Mouse (Mus musculus): Measurements from ENCODE around the gene Mc3r. TPM values are rescaled to one million over a fixed set of nuclear protein-coding genes. Genes with fewer than 3 reads are reported as not detected.

Gene Mc3r
- polyA plus RNA-seq, 1 experiment from 2014 or later, result 0.13 TPM

DNA sequence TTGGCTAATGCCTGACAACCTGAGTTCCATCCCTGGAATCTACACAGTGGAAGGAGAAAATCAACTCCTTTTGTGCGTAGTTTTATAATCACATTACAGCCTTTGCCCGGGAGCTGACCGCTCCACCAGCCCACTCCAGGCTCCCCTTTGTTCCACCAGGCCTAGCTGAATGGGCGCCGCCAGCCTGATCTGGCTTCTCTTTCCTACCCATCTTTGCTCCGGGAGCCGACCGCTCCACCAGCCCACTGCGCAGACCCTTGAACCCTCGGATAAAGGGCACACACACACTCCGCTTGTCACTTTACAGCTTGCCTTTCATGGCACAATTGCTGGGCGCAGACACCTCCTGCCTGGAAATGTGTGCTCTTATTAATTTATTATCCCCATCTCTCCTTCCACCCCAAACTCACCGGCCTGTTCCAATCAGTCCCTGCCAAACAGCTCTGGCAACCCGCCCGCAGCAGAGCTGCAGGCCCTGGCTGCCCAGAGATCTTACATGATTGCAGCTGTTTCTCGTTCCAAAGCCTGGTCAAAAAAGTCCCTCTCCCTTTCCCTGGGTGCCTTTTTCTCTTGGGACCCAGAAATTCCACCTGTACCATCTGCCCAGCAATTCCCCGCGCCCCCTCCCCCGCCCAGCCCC, 33.9 kb downstream of the Mc3r start:
- 85% methylated on average over 19 of the region's 19 CpGs for WGBS (ENCODE audit: insufficient replicate concordance)
- Histone ChIP-seq H3K9ac (ENCODE audit: low read depth, low read length) (no peak overlapping the region), H3K9me3 (replicated peaks; ENCODE audit: control insufficient read depth, low read length) (no peaks in the 10 kb centered on the region), H3K4me3 (ENCODE audit: low read depth, low read length) (no peak overlapping the region), H3K27me3 (ENCODE audit: control insufficient read depth, insufficient read depth, low read length) (no peaks in the 10 kb centered on the region), H3K27ac (ENCODE audit: low read depth, low read length) (no peak overlapping the region), H3K4me2 (no peak overlapping the region), H3K36me3 (ENCODE audit: control insufficient read depth, insufficient read depth, low read length) (no peaks in the 10 kb centered on the region), H3K4me1 (ENCODE audit: control insufficient read depth, insufficient read depth, low read length) (no peaks in the 10 kb centered on the region)
- no peak for ATAC-seq (replicated peaks; ENCODE audit: insufficient number of reproducible peaks, low FRiP score, low TSS enrichment)

DNA sequence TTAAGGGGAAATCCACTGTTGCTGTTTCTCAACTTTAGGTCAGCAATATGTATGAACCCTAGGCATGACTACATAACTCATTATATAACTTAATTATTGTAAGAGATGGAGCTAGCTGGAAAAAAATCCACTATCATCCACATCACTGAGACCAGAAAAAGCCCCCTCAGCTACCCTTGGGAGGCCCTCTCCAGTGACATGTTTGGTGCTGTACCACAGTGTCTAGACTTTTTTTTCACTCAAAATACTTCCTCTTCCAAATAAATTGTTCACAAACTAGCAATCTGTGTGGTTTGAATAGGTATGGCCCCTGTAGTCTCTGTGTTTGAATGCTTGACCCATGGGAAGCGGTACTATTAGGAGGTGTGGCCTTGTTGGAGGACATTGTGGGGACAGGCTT, 39.4 kb downstream of the Mc3r start:
- H3K4me2 ChIP-seq, result no peak overlapping the region
- H3K9ac ChIP-seq (ENCODE audit: low read depth, low read length), result no peak overlapping the region
- no peaks in the 10 kb centered on the region for H3K36me3 ChIP-seq (ENCODE audit: control insufficient read depth, insufficient read depth, low read length)
- H3K9me3 ChIP-seq (replicated peaks; ENCODE audit: control insufficient read depth, low read length), result no peaks in the 10 kb centered on the region
- 89% methylated on average over 1 of the region's 1 CpGs for WGBS (ENCODE audit: insufficient replicate concordance)
- H3K27me3 ChIP-seq (ENCODE audit: control insufficient read depth, insufficient read depth, low read length), result no peaks in the 10 kb centered on the region
- 0 out of 2 replicates have a peak, but pooled peaks cover 3% of the 10 kb centered on the region for H3K4me1 ChIP-seq (ENCODE audit: control insufficient read depth, insufficient read depth, low read length)
- ATAC-seq (replicated peaks; ENCODE audit: insufficient number of reproducible peaks, low FRiP score, low TSS enrichment), result no peak
- H3K27ac ChIP-seq (ENCODE audit: low read depth, low read length), result no peak overlapping the region; the same call in 1 of the 2 replicates
- no peak overlapping the region for H3K4me3 ChIP-seq (ENCODE audit: low read depth, low read length)

DNA sequence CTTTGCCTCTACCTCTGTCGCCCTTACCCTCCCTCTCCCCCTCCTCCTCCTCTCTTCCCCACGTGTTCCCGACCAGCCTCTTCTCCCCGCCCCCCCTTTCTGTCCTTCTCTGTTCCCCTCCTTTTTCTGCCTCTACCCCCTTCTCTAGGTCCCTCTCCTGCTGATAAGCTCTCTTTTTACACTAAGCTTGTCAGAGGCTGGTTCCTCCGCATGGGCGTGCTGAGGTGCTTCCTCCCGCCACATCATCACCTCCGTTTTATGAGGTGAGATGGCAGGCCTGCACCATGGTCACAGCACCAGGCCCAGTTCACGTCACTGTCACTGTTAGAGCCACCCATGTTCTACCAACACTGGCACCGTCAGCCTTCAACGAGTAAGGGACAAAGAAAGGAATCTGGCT, 40.7 kb downstream of the Mc3r start:
- no peak overlapping the region for H3K9ac ChIP-seq (ENCODE audit: low read depth, low read length)
- H3K4me3 ChIP-seq (ENCODE audit: low read depth, low read length), result no peak overlapping the region
- H3K36me3 ChIP-seq (ENCODE audit: control insufficient read depth, insufficient read depth, low read length), result no peaks in the 10 kb centered on the region
- 19% methylated on average over 11 of the region's 11 CpGs for WGBS (ENCODE audit: insufficient replicate concordance)
- peak overlapping the region; percentile 60 for H3K27ac ChIP-seq (ENCODE audit: low read depth, low read length)
- H3K9me3 ChIP-seq (replicated peaks; ENCODE audit: control insufficient read depth, low read length), result no peaks in the 10 kb centered on the region
- 0 out of 2 replicates have a peak overlapping the region, but pooled peaks have one; percentile 12 for H3K4me2 ChIP-seq
- no peaks in the 10 kb centered on the region for H3K27me3 ChIP-seq (ENCODE audit: control insufficient read depth, insufficient read depth, low read length)
- 0 out of 2 replicates have a peak, but pooled peaks cover 3% of the 10 kb centered on the region for H3K4me1 ChIP-seq (ENCODE audit: control insufficient read depth, insufficient read depth, low read length)
- peak; percentile 68; the same call in 1 of the 2 replicates for ATAC-seq (replicated peaks; ENCODE audit: insufficient number of reproducible peaks, low FRiP score, low TSS enrichment)

DNA sequence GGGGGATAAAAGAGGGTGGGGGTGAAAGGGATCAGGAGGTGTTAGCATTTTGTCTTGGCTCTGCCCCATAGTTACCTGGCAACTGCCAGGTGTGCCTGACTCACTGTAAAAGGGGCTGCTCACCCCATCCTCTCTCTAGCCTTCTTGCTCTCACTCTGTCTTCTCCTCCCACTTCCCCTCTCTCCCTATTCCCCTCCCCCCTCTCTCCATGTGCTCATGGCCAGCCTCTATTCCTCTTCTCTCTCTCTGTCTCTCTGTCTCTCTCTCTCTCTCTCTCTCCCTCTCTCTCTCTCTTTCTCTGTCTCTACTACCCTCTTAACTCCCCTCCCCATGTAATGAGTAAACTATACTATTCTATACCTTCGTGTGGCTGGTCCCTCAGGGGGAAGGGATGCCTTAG, 41.3 kb downstream of the Mc3r start:
- no peaks in the 10 kb centered on the region for H3K9me3 ChIP-seq (replicated peaks; ENCODE audit: control insufficient read depth, low read length)
- no peak for ATAC-seq (replicated peaks; ENCODE audit: insufficient number of reproducible peaks, low FRiP score, low TSS enrichment)
- 27% methylated on average over 1 of the region's 1 CpGs for WGBS (ENCODE audit: insufficient replicate concordance)
- no peaks in the 10 kb centered on the region for H3K27me3 ChIP-seq (ENCODE audit: control insufficient read depth, insufficient read depth, low read length)
- H3K9ac ChIP-seq (ENCODE audit: low read depth, low read length), result no peak overlapping the region
- H3K4me2 ChIP-seq, result no peak overlapping the region
- H3K4me3 ChIP-seq (ENCODE audit: low read depth, low read length), result no peak overlapping the region
- H3K36me3 ChIP-seq (ENCODE audit: control insufficient read depth, insufficient read depth, low read length), result no peaks in the 10 kb centered on the region
- peak overlapping the region; percentile 81 for H3K27ac ChIP-seq (ENCODE audit: low read depth, low read length)
- H3K4me1 ChIP-seq (ENCODE audit: control insufficient read depth, insufficient read depth, low read length), result 0 out of 2 replicates have a peak, but pooled peaks cover 3% of the 10 kb centered on the region

DNA sequence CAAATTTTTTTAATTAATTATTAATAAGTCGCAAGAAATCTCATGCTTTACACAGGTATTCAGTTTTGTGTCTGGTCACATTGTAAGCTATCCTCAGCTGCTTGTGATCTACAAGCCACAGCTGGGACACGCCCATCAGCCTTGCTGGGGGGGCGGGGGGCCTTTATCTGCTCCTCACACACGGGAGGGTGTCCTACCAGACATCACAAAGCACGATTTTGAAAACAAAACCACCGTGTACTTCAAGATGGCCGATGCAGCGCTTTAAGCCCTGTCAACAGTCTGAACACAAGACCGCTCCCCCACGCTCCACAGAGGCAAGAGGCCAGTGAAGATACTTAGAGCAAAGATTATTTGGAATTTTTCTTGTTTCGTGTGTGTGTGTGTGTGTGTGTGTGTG, 42.2 kb downstream of the Mc3r start:
- WGBS (ENCODE audit: insufficient replicate concordance), result 62% methylated on average over 11 of the region's 11 CpGs
- H3K4me3 ChIP-seq (ENCODE audit: low read depth, low read length), result peak overlapping the region; percentile 5; the same call in 1 of the 2 replicates
- H3K4me1 ChIP-seq (ENCODE audit: control insufficient read depth, insufficient read depth, low read length), result 0 out of 2 replicates have a peak, but pooled peaks cover 3% of the 10 kb centered on the region
- peak overlapping the region; percentile 81 for H3K27ac ChIP-seq (ENCODE audit: low read depth, low read length)
- no peaks in the 10 kb centered on the region for H3K27me3 ChIP-seq (ENCODE audit: control insufficient read depth, insufficient read depth, low read length)
- H3K36me3 ChIP-seq (ENCODE audit: control insufficient read depth, insufficient read depth, low read length), result no peaks in the 10 kb centered on the region
- peak; percentile 89 for ATAC-seq (replicated peaks; ENCODE audit: insufficient number of reproducible peaks, low FRiP score, low TSS enrichment)
- H3K4me2 ChIP-seq, result peak overlapping the region; percentile 43
- no peaks in the 10 kb centered on the region for H3K9me3 ChIP-seq (replicated peaks; ENCODE audit: control insufficient read depth, low read length)
- H3K9ac ChIP-seq (ENCODE audit: low read depth, low read length), result no peak overlapping the region

DNA sequence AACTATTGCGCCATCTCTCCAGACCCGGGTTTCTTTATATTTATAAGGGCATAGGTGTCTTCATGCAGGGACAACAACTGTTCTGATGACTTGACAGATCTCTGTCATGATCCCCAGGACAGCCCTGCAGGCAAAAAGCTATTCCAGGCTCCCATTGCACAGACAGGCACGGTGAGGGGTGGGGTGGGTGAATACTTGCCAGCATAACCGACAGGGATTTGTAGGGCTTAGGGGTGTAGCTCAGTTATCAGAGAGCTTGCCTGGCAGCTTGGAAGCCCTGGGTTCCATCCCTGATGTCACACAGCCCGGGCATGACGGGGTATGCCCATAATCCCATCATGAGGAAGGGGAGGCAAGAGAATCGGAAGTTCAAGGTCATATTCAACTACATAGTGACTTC, 42.7 kb downstream of the Mc3r start:
- H3K4me3 ChIP-seq (ENCODE audit: low read depth, low read length), result peak overlapping the region; percentile 5; the same call in 1 of the 2 replicates
- H3K27me3 ChIP-seq (ENCODE audit: control insufficient read depth, insufficient read depth, low read length), result no peaks in the 10 kb centered on the region
- H3K9ac ChIP-seq (ENCODE audit: low read depth, low read length), result peak overlapping the region; percentile 43
- H3K4me2 ChIP-seq, result peak overlapping the region; percentile 43
- no peaks in the 10 kb centered on the region for H3K36me3 ChIP-seq (ENCODE audit: control insufficient read depth, insufficient read depth, low read length)
- H3K4me1 ChIP-seq (ENCODE audit: control insufficient read depth, insufficient read depth, low read length), result 0 out of 2 replicates have a peak, but pooled peaks cover 3% of the 10 kb centered on the region
- H3K27ac ChIP-seq (ENCODE audit: low read depth, low read length), result peak overlapping the region; percentile 77
- H3K9me3 ChIP-seq (replicated peaks; ENCODE audit: control insufficient read depth, low read length), result no peaks in the 10 kb centered on the region
- peak; percentile 70 for ATAC-seq (replicated peaks; ENCODE audit: insufficient number of reproducible peaks, low FRiP score, low TSS enrichment)
- WGBS (ENCODE audit: insufficient replicate concordance), result 77% methylated on average over 7 of the region's 7 CpGs

DNA sequence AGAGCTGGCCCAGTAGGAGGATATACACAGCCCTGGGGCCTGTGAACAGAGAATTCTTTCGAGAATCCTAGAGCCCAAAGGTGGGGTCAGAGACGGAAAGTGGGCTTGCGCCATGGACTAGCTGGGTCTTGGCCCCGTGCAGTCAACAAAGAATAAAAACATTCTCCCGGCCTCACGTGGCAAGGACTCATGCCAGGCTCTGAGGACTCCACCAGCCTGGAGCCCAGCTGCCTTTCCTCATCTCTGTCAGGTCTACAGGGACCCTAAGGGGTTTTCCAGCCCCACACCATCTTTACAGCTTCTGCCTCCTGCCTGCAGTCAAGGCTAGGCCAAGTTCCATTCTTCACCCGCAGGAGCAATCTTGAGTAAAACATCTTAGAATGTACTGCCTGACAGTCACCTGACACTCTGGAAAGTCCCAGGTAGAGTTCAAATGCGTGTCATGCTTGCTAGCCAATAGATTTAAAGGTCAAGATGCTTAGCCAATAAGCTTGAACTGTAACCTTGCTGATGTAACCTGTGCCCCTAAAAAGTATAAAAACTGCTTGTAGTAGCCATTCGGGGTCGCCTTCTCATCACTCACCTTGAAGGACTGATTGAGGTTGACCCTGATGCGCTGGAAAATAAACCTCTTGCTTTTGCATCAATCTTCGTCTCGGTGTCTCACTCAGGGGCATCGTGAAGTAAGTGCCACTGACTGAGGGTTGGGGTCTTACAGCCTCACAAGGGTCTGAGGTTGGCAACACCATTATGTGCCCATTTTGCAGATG, 43.6 kb downstream of the Mc3r start:
- 0 out of 2 replicates have a peak, but pooled peaks cover 3% of the 10 kb centered on the region for H3K4me1 ChIP-seq (ENCODE audit: control insufficient read depth, insufficient read depth, low read length)
- no peak for ATAC-seq (replicated peaks; ENCODE audit: insufficient number of reproducible peaks, low FRiP score, low TSS enrichment)
- WGBS (ENCODE audit: insufficient replicate concordance), result 84% methylated on average over 14 of the region's 14 CpGs
- no peaks in the 10 kb centered on the region for H3K27me3 ChIP-seq (ENCODE audit: control insufficient read depth, insufficient read depth, low read length)
- H3K36me3 ChIP-seq (ENCODE audit: control insufficient read depth, insufficient read depth, low read length), result no peaks in the 10 kb centered on the region
- peak overlapping the region; percentile 43 for H3K9ac ChIP-seq (ENCODE audit: low read depth, low read length)
- H3K9me3 ChIP-seq (replicated peaks; ENCODE audit: control insufficient read depth, low read length), result no peaks in the 10 kb centered on the region
- H3K27ac ChIP-seq (ENCODE audit: low read depth, low read length), result peak overlapping the region; percentile 77
- no peak overlapping the region for H3K4me3 ChIP-seq (ENCODE audit: low read depth, low read length)
- no peak overlapping the region; the same call in 1 of the 2 replicates for H3K4me2 ChIP-seq

DNA sequence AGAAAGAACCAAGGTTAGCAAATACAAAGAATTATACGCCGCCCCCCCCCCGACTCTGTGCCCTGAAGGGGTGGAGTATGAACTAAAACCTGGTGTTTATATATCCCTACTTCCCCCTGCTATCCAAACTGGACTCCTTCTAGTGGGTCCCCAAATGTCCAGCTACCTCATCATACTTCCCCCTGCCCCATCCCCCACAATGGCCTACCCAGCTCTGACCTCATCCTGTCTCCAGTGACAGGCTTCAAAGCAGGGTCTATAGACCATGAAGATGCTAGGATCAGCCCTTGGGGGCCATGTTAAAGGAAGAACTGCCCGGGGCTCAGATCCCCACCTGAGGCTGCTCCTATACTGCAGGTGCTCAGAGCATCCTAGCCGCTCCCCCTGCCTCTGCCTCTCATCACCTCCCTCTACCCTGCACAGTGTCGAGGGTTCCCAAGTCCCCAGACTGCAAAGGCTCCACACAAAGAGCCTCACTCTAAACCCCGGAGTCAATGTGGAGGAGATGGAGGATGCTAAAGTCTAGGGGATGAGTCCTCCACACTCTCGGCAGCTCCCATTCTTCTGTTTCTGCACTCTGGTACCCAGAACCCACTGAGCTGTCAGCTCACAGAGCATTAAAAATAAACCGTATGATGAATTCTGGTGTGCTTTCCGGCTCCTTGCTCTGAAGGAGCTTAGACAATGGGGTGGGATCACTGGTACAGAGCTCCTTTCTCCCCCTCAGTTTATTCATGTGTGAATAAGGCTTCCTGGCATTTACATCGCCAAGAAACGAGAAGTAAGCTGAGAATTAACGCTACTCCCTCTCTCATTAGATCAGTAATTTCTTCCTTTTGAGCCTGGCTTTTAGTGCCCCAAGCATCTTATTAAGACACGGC, 44.5 kb downstream of the Mc3r start:
- no peak overlapping the region for H3K4me2 ChIP-seq
- H3K36me3 ChIP-seq (ENCODE audit: control insufficient read depth, insufficient read depth, low read length), result no peaks in the 10 kb centered on the region
- no peak overlapping the region for H3K27ac ChIP-seq (ENCODE audit: low read depth, low read length)
- H3K4me3 ChIP-seq (ENCODE audit: low read depth, low read length), result no peak overlapping the region
- H3K4me1 ChIP-seq (ENCODE audit: control insufficient read depth, insufficient read depth, low read length), result 0 out of 2 replicates have a peak, but pooled peaks cover 3% of the 10 kb centered on the region
- H3K27me3 ChIP-seq (ENCODE audit: control insufficient read depth, insufficient read depth, low read length), result no peaks in the 10 kb centered on the region
- H3K9me3 ChIP-seq (replicated peaks; ENCODE audit: control insufficient read depth, low read length), result no peaks in the 10 kb centered on the region
- no peak for ATAC-seq (replicated peaks; ENCODE audit: insufficient number of reproducible peaks, low FRiP score, low TSS enrichment)
- 81% methylated on average over 14 of the region's 14 CpGs for WGBS (ENCODE audit: insufficient replicate concordance)
- no peak overlapping the region for H3K9ac ChIP-seq (ENCODE audit: low read depth, low read length)

Measured in heart, embryonic 11.5 days (tissue).